12 mouse cellular contexts compared by ENCODE assay signal in genomic region chr9:9049202-9049601, GRCm38 (mm10).
DNase-seq lines count a peak whose midpoint lies in the region; ATAC-seq and TF ChIP-seq lines count a peak whose summit lies in the region.
"Had no signal": no experiment of that assay in that cellular context is flagged by ENCODE, and none has a peak within 500 bp of the region (broad histone marks: within the 10 kb centered on the region; RNA-seq: fewer than 3 reads in every experiment).

No protein-coding gene starts in this region.

- no peaks in the 10 kb centered on the region for H3K36me3 ChIP-seq in CH12.LX (replicated peaks in 1 of 2; ENCODE audit: control insufficient read depth in 1 of 2, insufficient read depth in 1 of 2, low read length in 1 of 2)
- peaks cover 17% of the 10 kb centered on the region; the same call in 1 of the 2 replicates for H3K36me3 ChIP-seq in embryonic facial prominence, embryonic 14.5 days (ENCODE audit: control insufficient read depth, insufficient read depth, low read length)
- H3K36me3 ChIP-seq: heart, embryonic 13.5 days; neural tube, embryonic 12.5 days had no signal

- no peak for TF ChIP-seq POLR2A in CH12.LX (IDR thresholded peaks at IDR 0.05; ENCODE audit: low read depth, low read length)

- TF ChIP-seq RAD21 in CH12.LX (IDR thresholded peaks at IDR 0.05; ENCODE audit: low read depth, low read length) = peak; percentile 13

- H3K27me3 ChIP-seq in CH12.LX (replicated peaks) = no peaks in the 10 kb centered on the region
- no peaks in the 10 kb centered on the region for H3K27me3 ChIP-seq in embryonic facial prominence, embryonic 14.5 days (replicated peaks; ENCODE audit: control insufficient read depth, insufficient read depth, low read length)
- H3K27me3 ChIP-seq: heart, embryonic 13.5 days; limb, embryonic 15.5 days; neural tube, embryonic 12.5 days had no signal

- H3K4me1 ChIP-seq in CH12.LX (ENCODE audit: control insufficient read depth in 1 of 2, insufficient read depth in 2 of 2) = no peaks in the 10 kb centered on the region
- no peaks in the 10 kb centered on the region for H3K4me1 ChIP-seq in embryonic facial prominence, embryonic 14.5 days (ENCODE audit: control insufficient read depth, insufficient read depth, low read length)
- H3K4me1 ChIP-seq: heart, embryonic 13.5 days; neural tube, embryonic 12.5 days had no signal

- no peak for ATAC-seq in embryonic facial prominence, embryonic 14.5 days (ENCODE audit: low read depth)
- no peak for ATAC-seq in megakaryocyte, adult 5-6 weeks (ENCODE audit: poor library complexity, severe bottlenecking)

- no peak for TF ChIP-seq EP300 in CH12.LX (IDR thresholded peaks at IDR 0.05; ENCODE audit: low read length)

- in situ Hi-C loops in CH12.LX (cut with MboI; ENCODE audit: low pct_ligation_motif_present, low pct_unique_long_range_greater_than_20kb, low sequenced_read_pairs) = no loop called here

- no peak overlapping the region for H3K4me3 ChIP-seq in layer of hippocampus, adult 2 months
- no peak overlapping the region for H3K4me3 ChIP-seq in CH12.LX (replicated peaks in 1 of 3; ENCODE audit: low read depth in 2 of 3, low read length in 2 of 3, poor library complexity in 1 of 3)
- no peak overlapping the region for H3K4me3 ChIP-seq in embryonic facial prominence, embryonic 14.5 days (ENCODE audit: low read depth, low read length)
- H3K4me3 ChIP-seq: heart, embryonic 13.5 days; limb, embryonic 15.5 days; neural tube, embryonic 12.5 days had no signal

- H3K79me2 ChIP-seq in CH12.LX (replicated peaks; ENCODE audit: control insufficient read depth, extremely low read depth, insufficient read depth, poor library complexity, severe bottlenecking) = no peaks in the 10 kb centered on the region

- peak; percentile 70 for TF ChIP-seq CTCF in layer of hippocampus, adult 2 months (conservative IDR thresholded peaks at IDR 0.05)
- peak in 1 of 2 experiments; percentile 42; a peak in 2 of 4 replicates for TF ChIP-seq CTCF in CH12.LX (conservative IDR thresholded peaks at IDR 0.05 in 1 of 2, IDR thresholded peaks at IDR 0.05 in 1 of 2; ENCODE audit: low read depth in 2 of 2, low read length in 2 of 2)

- H3K9ac ChIP-seq in CH12.LX (ENCODE audit: insufficient read depth, low read depth) = no peak overlapping the region
- no peak overlapping the region for H3K9ac ChIP-seq in embryonic facial prominence, embryonic 14.5 days (ENCODE audit: low read depth, low read length)
- H3K9ac ChIP-seq: heart, embryonic 13.5 days; limb, embryonic 15.5 days; neural tube, embryonic 12.5 days had no signal

- H3K27ac ChIP-seq in layer of hippocampus, adult 2 months = no peak overlapping the region
- no peak overlapping the region for H3K27ac ChIP-seq in CH12.LX (ENCODE audit: insufficient read depth, low read depth)
- no peak overlapping the region for H3K27ac ChIP-seq in embryonic facial prominence, embryonic 14.5 days (replicated peaks; ENCODE audit: low read depth, low read length)
- H3K27ac ChIP-seq: heart, embryonic 13.5 days; limb, embryonic 15.5 days; neural tube, embryonic 12.5 days had no signal

- 47% methylated on average over 3 of the region's 3 CpGs for WGBS in embryonic facial prominence, embryonic 14.5 days

- H3K9me3 ChIP-seq in CH12.LX (replicated peaks; ENCODE audit: low read length) = no peaks in the 10 kb centered on the region
- H3K9me3 ChIP-seq in embryonic facial prominence, embryonic 14.5 days (ENCODE audit: control insufficient read depth, low read length) = no peaks in the 10 kb centered on the region
- H3K9me3 ChIP-seq: heart, embryonic 13.5 days; limb, embryonic 15.5 days; neural tube, embryonic 12.5 days had no signal

- H3K4me2 ChIP-seq in CH12.LX (ENCODE audit: insufficient read depth, low read depth, poor library complexity, severe bottlenecking) = no peak overlapping the region
- H3K4me2 ChIP-seq in embryonic facial prominence, embryonic 14.5 days (ENCODE audit: low read depth, low read length) = no peak overlapping the region
- H3K4me2 ChIP-seq: heart, embryonic 13.5 days; limb, embryonic 15.5 days; neural tube, embryonic 12.5 days had no signal

- DNase-seq in cerebellum, postnatal 14 days = peak; percentile 35
- DNase-seq in cerebellum, adult 11-12 months = no peak
- DNase-seq in layer of hippocampus, adult 2 months (ENCODE audit: low spot score in 2 of 2) = no peak
- no peak for DNase-seq in layer of hippocampus, adult 9-10 months (ENCODE audit: low spot score)
- peak; percentile 24 for DNase-seq in CH12.LX (ENCODE audit: extremely low read depth)
- DNase-seq in embryonic facial prominence, embryonic 14.5 days (ENCODE audit: low spot score) = peak; percentile 48
- no peak for DNase-seq in Muller cell, postnatal 12 days (ENCODE audit: inconsistent ontology term)
- DNase-seq: cerebellum, postnatal 36 days had no signal

- dilution Hi-C loops in CH12.LX (cut with MboI; ENCODE audit: extremely low pct_ligation_motif_present, extremely low pct_unique_long_range_greater_than_20kb, low sequenced_read_pairs) = no loop called here

TF ChIP-seq in CH12.LX, 34 proteins besides CTCF, POLR2A, EP300 and RAD21:
- TF ChIP-seq SMC3 (IDR thresholded peaks at IDR 0.05; ENCODE audit: low read depth, low read length) = peak; percentile 9; the same call in 1 of the 2 replicates
- TF ChIP-seq HCFC1 (IDR thresholded peaks at IDR 0.05; ENCODE audit: low read depth, low read length) = no peak

Comparison
In these comparisons a context has a peak if more than half of its experiments do, and no peak if none do; other contexts are left out.
1. DNase-seq: peak in cerebellum, postnatal 14 days (2 of 2), CH12.LX (single experiment) and embryonic facial prominence, embryonic 14.5 days (single experiment); none in cerebellum, adult 11-12 months (single experiment), layer of hippocampus, adult 2 months (0 of 2), layer of hippocampus, adult 9-10 months (single experiment) and Muller cell, postnatal 12 days (single experiment).